Mouse (Mus musculus) G1E (cell line): ENCODE data around the gene Unc93a. TPM values are rescaled to one million over a fixed set of nuclear protein-coding genes. Genes with fewer than 3 reads are reported as not detected.
"Not testable (repeated sequence)": the region's sequence is repeated elsewhere in the genome, so short reads cannot be mapped to it uniquely, and the experiment has no call there.

Experiments
- ATAC-seq: 2 replicates; pipeline ENCODE4 v1.8.0; 2016; ENCODE audit warnings: mild to moderate bottlenecking; ENCODE audit not compliant: insufficient number of reproducible peaks, poor library complexity, low FRiP score, severe bottlenecking; ENCODE audit errors: extremely low read depth
- DNase-seq: peaks from one replicate; pipeline ENCODE4 v3.0.0; 2012; ENCODE audit warnings: low spot score
- H3K27me3 ChIP-seq: 2 replicates; pipeline ENCODE4 v1.6.1; 2012; ENCODE audit warnings: mild to moderate bottlenecking, low read length, inconsistent platforms; ENCODE audit not compliant: insufficient read depth
- H3K36me3 ChIP-seq: replicated peaks from 2 replicates; pipeline ENCODE3; 2012; ENCODE audit warnings: mild to moderate bottlenecking, inconsistent platforms
- H3K4me1 ChIP-seq: 2 replicates; pipeline ENCODE4 v1.6.1; 2012; ENCODE audit warnings: low read depth, low read length, inconsistent platforms, mixed read lengths; ENCODE audit not compliant: insufficient read depth
- H3K4me3 ChIP-seq: 2 replicates; pipeline ENCODE4 v1.5.1; 2012; ENCODE audit warnings: low read depth, mild to moderate bottlenecking, inconsistent platforms, low read length, moderate library complexity, mixed read lengths
- H3K9me3 ChIP-seq: replicated peaks from 2 replicates; pipeline ENCODE4 v1.6.1; 2012; ENCODE audit warnings: inconsistent platforms
- polyA plus RNA-seq: library from polyadenylated mRNA; stranded (reverse); fragments of >175 nt; gene quantifications from 2 replicates; pipeline ENCODE4 v1.2.3, GENCODE M21; 2012
- total RNA-seq, 2 experiments: library from RNA; stranded (forward) in 1 of 2; stranded (reverse) in 1 of 2; fragments of 200-1000 nt in 1 of 2; fragments of >200 nt in 1 of 2; fragmentation: Nextera tagmentation in 1 of 2; gene quantifications; 2 replicates each; pipeline ENCODE4 v1.2.3; 2014 to 2017

The Unc93a gene
- total and polyA plus RNA-seq, 3 experiments: 0.16 TPM; not detected in 2

DNA sequence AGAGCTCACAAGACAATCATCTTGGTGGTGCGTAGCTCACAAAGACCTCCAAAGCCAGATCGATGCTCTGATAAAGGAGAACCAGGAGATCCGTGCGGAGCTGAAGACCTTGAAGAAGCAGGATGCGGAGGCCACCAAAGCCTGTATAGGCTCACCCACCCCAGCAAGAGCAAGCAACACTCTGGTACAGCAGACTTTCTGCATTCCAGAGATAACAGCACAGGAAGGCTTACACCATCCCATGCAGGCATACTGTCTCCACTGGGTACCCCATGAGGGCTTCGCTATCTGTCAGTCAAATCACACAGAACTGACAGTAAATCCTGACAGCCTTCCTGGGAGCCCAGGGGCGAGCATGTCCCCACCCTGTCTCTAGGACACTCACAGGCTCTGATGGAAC lies 68.7 kb downstream of the Unc93a start:
- not testable (repeated sequence) for H3K36me3 ChIP-seq, ATAC-seq, DNase-seq, H3K9me3 ChIP-seq, H3K27me3 ChIP-seq, H3K4me1 ChIP-seq, H3K4me3 ChIP-seq

GRCm38 (mm10) chr17:13060804-13061203 lies 70.8 kb downstream of the Unc93a start, which contains the start of gene Tcp10b:
Gene Tcp10b, plus strand, starts transcription at chr17:13061104.
- ATAC-seq, H3K4me1 ChIP-seq, H3K9me3 ChIP-seq, H3K27me3 ChIP-seq, H3K36me3 ChIP-seq, H3K4me3 ChIP-seq, DNase-seq: not testable (repeated sequence)

Other genes with a start within 250 kb of the Unc93a start
- gene Pnldc1, start 221.6 kb downstream of the Unc93a start, total RNA-seq (2014; fragmentation: Nextera tagmentation): 3.8 TPM in 1 of 2 replicates, not detected in the other
- gene Pnldc1, start 221.6 kb downstream of the Unc93a start, total RNA-seq (2017): 0.52 and 1.5 TPM in 2 replicates
- 0.04 TPM in 1 of 2 replicates, not detected in the other for gene Pnldc1, start 221.6 kb downstream of the Unc93a start, polyA plus RNA-seq
- gene Tcp1, start 216.1 kb downstream of the Unc93a start, total RNA-seq (2014; fragmentation: Nextera tagmentation): 429 and 451 TPM in 2 replicates
- 889 and 1,033 TPM in 2 replicates for gene Tcp1, start 216.1 kb downstream of the Unc93a start, total RNA-seq (2017)
- 25.9 and 56.3 TPM in 2 replicates for gene Tcp1, start 216.1 kb downstream of the Unc93a start, polyA plus RNA-seq
- gene Mrpl18, start 215.5 kb downstream of the Unc93a start, total RNA-seq (2014; fragmentation: Nextera tagmentation): 114 and 118 TPM in 2 replicates
- gene Mrpl18, start 215.5 kb downstream of the Unc93a start, total RNA-seq (2017): 227 and 231 TPM in 2 replicates
- gene Mrpl18, start 215.5 kb downstream of the Unc93a start, polyA plus RNA-seq: 52.4 and 103 TPM in 2 replicates
- gene Acat3, start 191.2 kb downstream of the Unc93a start, total RNA-seq (2014; fragmentation: Nextera tagmentation): not detected in 2 replicates
- gene Acat3, start 191.2 kb downstream of the Unc93a start, total RNA-seq (2017): 0.66 and 1.8 TPM in 2 replicates
- gene Acat3, start 191.2 kb downstream of the Unc93a start, polyA plus RNA-seq: 0.10 and 0.15 TPM in 2 replicates
- 27.5 and 36.6 TPM in 2 replicates for gene Acat2, start 171.1 kb downstream of the Unc93a start, total RNA-seq (2014; fragmentation: Nextera tagmentation)
- 91.9 and 98.6 TPM in 2 replicates for gene Acat2, start 171.1 kb downstream of the Unc93a start, total RNA-seq (2017)
- gene Acat2, start 171.1 kb downstream of the Unc93a start, polyA plus RNA-seq: 10.3 and 14.4 TPM in 2 replicates
- gene Wtap, start 137.6 kb downstream of the Unc93a start, total RNA-seq (2014; fragmentation: Nextera tagmentation): 103 and 107 TPM in 2 replicates
- gene Wtap, start 137.6 kb downstream of the Unc93a start, total RNA-seq (2017): 150 and 173 TPM in 2 replicates
- gene Wtap, start 137.6 kb downstream of the Unc93a start, polyA plus RNA-seq: 37.5 and 44.0 TPM in 2 replicates
- 107 and 144 TPM in 2 replicates for gene Sod2, start 125.0 kb downstream of the Unc93a start, total RNA-seq (2014; fragmentation: Nextera tagmentation)
- 102 and 111 TPM in 2 replicates for gene Sod2, start 125.0 kb downstream of the Unc93a start, total RNA-seq (2017)
- gene Sod2, start 125.0 kb downstream of the Unc93a start, polyA plus RNA-seq: 407 and 592 TPM in 2 replicates
- not detected in 2 replicates for gene Gpr31b, start 79.5 kb downstream of the Unc93a start, total RNA-seq (2014; fragmentation: Nextera tagmentation)
- 0.17 and 0.27 TPM in 2 replicates for gene Gpr31b, start 79.5 kb downstream of the Unc93a start, total RNA-seq (2017)
- gene Gpr31b, start 79.5 kb downstream of the Unc93a start, polyA plus RNA-seq: not detected in 2 replicates
- gene Tcp10b, start 70.7 kb downstream of the Unc93a start, total RNA-seq (2014; fragmentation: Nextera tagmentation): not detected in 2 replicates
- gene Tcp10b, start 70.7 kb downstream of the Unc93a start, total RNA-seq (2017): 0.06 TPM in 1 of 2 replicates, not detected in the other
- not detected in 2 replicates for gene Tcp10b, start 70.7 kb downstream of the Unc93a start, polyA plus RNA-seq
- not detected in 2 replicates for gene Smok2a, start 89.4 kb upstream of the Unc93a start, total RNA-seq (2014; fragmentation: Nextera tagmentation)
- gene Smok2a, start 89.4 kb upstream of the Unc93a start, total RNA-seq (2017): 0.11 and 0.17 TPM in 2 replicates
- not detected in 2 replicates for gene Smok2a, start 89.4 kb upstream of the Unc93a start, polyA plus RNA-seq
- not detected in 2 replicates for gene Smok2b, start 98.4 kb upstream of the Unc93a start, total RNA-seq (2014; fragmentation: Nextera tagmentation)
- gene Smok2b, start 98.4 kb upstream of the Unc93a start, total RNA-seq (2017): 0.11 TPM in 1 of 2 replicates, not detected in the other
- gene Smok2b, start 98.4 kb upstream of the Unc93a start, polyA plus RNA-seq: not detected in 2 replicates
- gene Tcp10c, start 222.8 kb upstream of the Unc93a start, total RNA-seq (2014; fragmentation: Nextera tagmentation): not detected in 2 replicates
- not detected in 2 replicates for gene Tcp10c, start 222.8 kb upstream of the Unc93a start, total RNA-seq (2017)
- gene Tcp10c, start 222.8 kb upstream of the Unc93a start, polyA plus RNA-seq: not detected in 2 replicates